ENCODE assay signal across 8 mouse cellular contexts in genomic region chr12:84653912-84654311, GRCm38 (mm10). TPM values are rescaled to one million over a fixed set of nuclear protein-coding genes. Genes with fewer than 3 reads are reported as not detected.
DNase-seq lines count a peak whose midpoint lies in the region; ATAC-seq lines count a peak whose summit lies in the region.

No protein-coding gene starts in this region.

- no peak overlapping the region for H3K4me3 ChIP-seq in embryonic facial prominence, embryonic 14.5 days (ENCODE audit: low read depth, low read length)
- H3K4me3 ChIP-seq in liver, embryonic 13.5 days (replicated peaks) = no peak overlapping the region

- H3K9me3 ChIP-seq in embryonic facial prominence, embryonic 14.5 days (ENCODE audit: control insufficient read depth, low read length) = no peaks in the 10 kb centered on the region
- H3K9me3 ChIP-seq in liver, embryonic 13.5 days (replicated peaks) = no peaks in the 10 kb centered on the region

- no peak for ATAC-seq in embryonic facial prominence, embryonic 14.5 days (ENCODE audit: low read depth)
- peak; percentile 52 for ATAC-seq in inflammation-experienced regulatory T-cells, adult 6 months
- ATAC-seq in liver, embryonic 13.5 days (ENCODE audit: low read depth) = no peak
- ATAC-seq in activated CD4-positive, CD25-positive, alpha-beta regulatory T cell, adult 4 months = no peak

- no peaks in the 10 kb centered on the region for H3K4me1 ChIP-seq in embryonic facial prominence, embryonic 14.5 days (ENCODE audit: control insufficient read depth, insufficient read depth, low read length)
- peaks cover 10% of the 10 kb centered on the region for H3K4me1 ChIP-seq in liver, embryonic 13.5 days (replicated peaks)

- H3K36me3 ChIP-seq in embryonic facial prominence, embryonic 14.5 days (ENCODE audit: control insufficient read depth, insufficient read depth, low read length) = no peaks in the 10 kb centered on the region
- no peaks in the 10 kb centered on the region for H3K36me3 ChIP-seq in liver, embryonic 13.5 days

- H3K27me3 ChIP-seq in embryonic facial prominence, embryonic 14.5 days (replicated peaks; ENCODE audit: control insufficient read depth, insufficient read depth, low read length) = no peaks in the 10 kb centered on the region
- peaks cover 6% of the 10 kb centered on the region; the same call in 1 of the 2 replicates for H3K27me3 ChIP-seq in liver, embryonic 13.5 days

- 18% methylated on average over 3 of the region's 3 CpGs for WGBS in embryonic facial prominence, embryonic 14.5 days
- WGBS in liver, embryonic 13.5 days (ENCODE audit: insufficient replicate concordance) = 18% methylated on average over 3 of the region's 3 CpGs

- H3K9ac ChIP-seq in embryonic facial prominence, embryonic 14.5 days (ENCODE audit: low read depth, low read length) = no peak overlapping the region
- no peak overlapping the region for H3K9ac ChIP-seq in liver, embryonic 13.5 days

- peak; percentile 36 for DNase-seq in urinary bladder, adult 2 months (ENCODE audit: low spot score)
- no peak for DNase-seq in urinary bladder, postnatal 10 days (ENCODE audit: low spot score)
- DNase-seq in brain, adult 2 months (ENCODE audit: low read depth, low spot score) = peak; percentile 46
- DNase-seq in embryonic facial prominence, embryonic 14.5 days (ENCODE audit: low spot score) = peak; percentile 38
- DNase-seq in liver, embryonic 13.5 days = peak; percentile 37
- DNase-seq in retina, postnatal 1 day = peak; percentile 76

- no peak overlapping the region for H3K27ac ChIP-seq in embryonic facial prominence, embryonic 14.5 days (replicated peaks; ENCODE audit: low read depth, low read length)
- no peak overlapping the region for H3K27ac ChIP-seq in liver, embryonic 13.5 days

- H3K4me2 ChIP-seq in embryonic facial prominence, embryonic 14.5 days (ENCODE audit: low read depth, low read length) = no peak overlapping the region
- no peak overlapping the region for H3K4me2 ChIP-seq in liver, embryonic 13.5 days

RNA-seq across cellular contexts. Expression of gene Vrtn, which starts 13.1 kb away (rescaled TPM):
- polyA plus RNA-seq in urinary bladder, adult 2 months (2012; rRNA removed) = not detected in 2 replicates
- polyA plus RNA-seq in embryonic facial prominence, embryonic 14.5 days (2014; fragmentation: Nextera tagmentation; extraction: Ambion mirVana) = not detected in 2 replicates
- not detected for polyA plus RNA-seq in inflammation-experienced regulatory T-cells, adult 6 months (2017; shearing (Covaris generic))
- not detected in 2 replicates for polyA plus RNA-seq in liver, embryonic 13.5 days (2015; fragmentation: Nextera tagmentation; extraction: Ambion mirVana)
- not detected for polyA plus RNA-seq in activated CD4-positive, CD25-positive, alpha-beta regulatory T cell, adult 4 months (2017; shearing (Covaris generic))

RNA-seq across cellular contexts. Expression of gene Abcd4, which starts 36.7 kb away (rescaled TPM):
- 31.0 and 39.8 TPM in 2 replicates for polyA plus RNA-seq in urinary bladder, adult 2 months (2012; rRNA removed)
- polyA plus RNA-seq in embryonic facial prominence, embryonic 14.5 days (2014; fragmentation: Nextera tagmentation; extraction: Ambion mirVana) = 6.9 and 10.2 TPM in 2 replicates
- 10 to 100 TPM in 2 of 3 experiments, 1 to 10 TPM in 1; 7.1 to 11.4 (median 11.1) TPM for polyA plus RNA-seq in inflammation-experienced regulatory T-cells, adult 6 months (2017; shearing (Covaris generic))
- polyA plus RNA-seq in liver, embryonic 13.5 days (2015; fragmentation: Nextera tagmentation; extraction: Ambion mirVana) = 3.9 and 4.4 TPM in 2 replicates
- polyA plus RNA-seq in activated CD4-positive, CD25-positive, alpha-beta regulatory T cell, adult 4 months (2017; shearing (Covaris generic)) = 10 to 100 TPM in 1 of 2 experiments, 1 to 10 TPM in 1; 7.8 to 10.3 TPM

RNA-seq across cellular contexts. Expression of gene Syndig1l, which starts 44.7 kb away (rescaled TPM):
- polyA plus RNA-seq in urinary bladder, adult 2 months (2012; rRNA removed) = 0.01 TPM in 1 of 2 replicates, not detected in the other
- 0.07 and 0.18 TPM in 2 replicates for polyA plus RNA-seq in embryonic facial prominence, embryonic 14.5 days (2014; fragmentation: Nextera tagmentation; extraction: Ambion mirVana)
- not detected for polyA plus RNA-seq in inflammation-experienced regulatory T-cells, adult 6 months (2017; shearing (Covaris generic))
- 0.05 TPM in 1 of 2 replicates, not detected in the other for polyA plus RNA-seq in liver, embryonic 13.5 days (2015; fragmentation: Nextera tagmentation; extraction: Ambion mirVana)
- polyA plus RNA-seq in activated CD4-positive, CD25-positive, alpha-beta regulatory T cell, adult 4 months (2017; shearing (Covaris generic)) = not detected
